Mouse (Mus musculus): ENCODE measurements at regions not wholly inside any gene's neighbourhood (a gene's known extent, or its start where the extent isn't known, plus 50 kb on each side); places are given as distances from the start of the nearest gene placed in this dataset.
"Not testable (repeated sequence)": the region's sequence is repeated elsewhere in the genome, so short reads cannot be mapped to it uniquely, and the experiment has no call there.

DNA sequence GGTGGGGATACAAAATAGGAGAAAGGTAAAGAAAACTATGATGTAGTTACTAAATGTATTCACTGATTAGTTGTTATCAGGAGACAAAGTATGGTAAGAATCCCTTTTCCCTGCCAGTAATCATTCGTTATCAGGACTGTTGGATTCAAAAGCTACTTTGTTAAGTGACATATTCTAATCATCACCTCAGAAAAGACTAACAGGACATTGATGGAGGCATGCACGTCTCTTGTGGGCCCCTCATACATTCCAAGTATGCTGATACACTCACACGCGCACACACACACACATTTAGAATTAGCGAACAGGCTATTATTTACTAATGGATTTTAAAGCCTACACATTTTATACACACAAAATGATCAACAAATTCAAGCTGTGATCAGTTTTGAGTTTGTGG is 708.8 kb downstream of the Efna5 start:
- Histone ChIP-seq H3K36me3 (ENCODE audit: control insufficient read depth, insufficient read depth, low read length, poor library complexity, severe bottlenecking) (no peaks in the 10 kb centered on the region), H3K27me3 (ENCODE audit: control insufficient read depth, insufficient read depth, low read length, poor library complexity, severe bottlenecking) (no peaks in the 10 kb centered on the region)
- DNase-seq (ENCODE audit: low read depth, low spot score) = no peak

DNA sequence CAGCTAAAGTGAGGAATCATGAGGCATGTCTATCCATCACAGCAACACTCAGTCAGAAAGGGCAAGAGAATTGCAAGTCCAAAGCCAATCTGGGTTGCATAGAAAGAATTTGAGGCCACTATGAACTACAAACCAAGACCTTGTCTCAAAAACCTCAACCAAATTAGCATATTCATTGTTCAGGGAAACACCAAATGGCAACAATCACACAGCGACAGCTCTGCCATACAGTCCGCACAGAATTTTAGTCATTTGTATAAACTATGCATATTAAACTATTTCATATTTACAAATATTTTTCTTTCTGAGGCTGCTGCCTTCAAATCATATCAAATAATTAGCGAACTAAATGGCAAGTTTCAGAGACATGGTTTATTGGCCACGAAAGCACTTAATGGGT is 709.6 kb downstream of the Efna5 start:
- Histone ChIP-seq H3K36me3 (ENCODE audit: control insufficient read depth, insufficient read depth, low read length, poor library complexity, severe bottlenecking) (no peaks in the 10 kb centered on the region), H3K27me3 (ENCODE audit: control insufficient read depth, insufficient read depth, low read length, poor library complexity, severe bottlenecking) (no peaks in the 10 kb centered on the region)
- DNase-seq (ENCODE audit: low read depth, low spot score) = no peak

- Histone ChIP-seq H3K36me3 (ENCODE audit: control insufficient read depth, insufficient read depth, low read length, poor library complexity, severe bottlenecking) (no peaks in the 10 kb centered on the region), H3K27me3 (ENCODE audit: control insufficient read depth, insufficient read depth, low read length, poor library complexity, severe bottlenecking) (no peaks in the 10 kb centered on the region)
- no peak for DNase-seq (ENCODE audit: low read depth, low spot score)
Observed at GRCm38 (mm10) chr17:62161457-62161856, 719.7 kb downstream of the Efna5 start.

DNA sequence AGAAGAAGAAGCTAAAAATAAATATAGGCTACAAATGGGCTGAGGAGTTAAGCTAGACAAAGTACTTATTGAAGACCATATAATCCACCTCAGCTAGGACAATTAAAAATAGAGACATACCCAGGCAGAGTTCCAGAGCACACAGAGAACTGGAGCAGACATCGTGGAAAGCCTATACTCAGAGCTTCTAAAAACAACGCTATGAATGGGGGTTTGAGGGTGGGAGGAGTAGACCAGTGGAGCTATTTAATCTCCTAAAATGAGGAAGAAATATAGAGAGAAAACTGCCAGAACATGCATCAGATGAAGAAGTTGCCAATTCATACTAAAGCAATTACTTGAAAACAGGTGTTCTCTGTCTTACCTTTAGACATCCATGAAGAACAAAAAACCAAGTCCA is 720.8 kb downstream of the Efna5 start:
- Histone ChIP-seq H3K27me3 (ENCODE audit: control insufficient read depth, insufficient read depth, low read length, poor library complexity, severe bottlenecking) (no peaks in the 10 kb centered on the region), H3K36me3 (ENCODE audit: control insufficient read depth, insufficient read depth, low read length, poor library complexity, severe bottlenecking) (no peaks in the 10 kb centered on the region)
- DNase-seq (ENCODE audit: low read depth, low spot score) = no peak

DNA sequence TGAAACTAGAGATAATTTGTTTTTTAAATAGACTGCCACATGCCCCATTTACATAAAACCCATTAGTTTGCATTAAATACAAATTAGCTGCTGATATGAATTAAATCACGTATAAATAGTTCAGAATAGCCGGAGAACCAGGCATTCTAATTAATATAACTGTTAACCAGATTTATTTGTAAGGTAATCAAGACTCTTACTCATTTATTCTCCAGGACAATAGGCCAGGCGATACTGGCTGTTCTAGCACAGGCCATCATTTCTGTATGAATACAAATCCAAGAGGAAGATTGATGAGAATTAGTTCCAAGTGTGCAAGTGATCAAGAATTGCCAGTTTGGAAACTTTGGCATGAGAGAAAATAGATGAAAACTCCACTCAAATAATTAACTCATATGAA is 746.1 kb downstream of the Efna5 start:
- Histone ChIP-seq H3K27me3 (ENCODE audit: control insufficient read depth, insufficient read depth, low read length, poor library complexity, severe bottlenecking) (no peaks in the 10 kb centered on the region), H3K36me3 (ENCODE audit: control insufficient read depth, insufficient read depth, low read length, poor library complexity, severe bottlenecking) (no peaks in the 10 kb centered on the region)
- no peak for DNase-seq (ENCODE audit: low read depth, low spot score)

GRCm38 (mm10) chr17:62111703-62112102 is 769.4 kb downstream of the Efna5 start:
- H3K27me3 ChIP-seq (ENCODE audit: control insufficient read depth, insufficient read depth, low read length, poor library complexity, severe bottlenecking); DNase-seq (ENCODE audit: low read depth, low spot score); H3K36me3 ChIP-seq (ENCODE audit: control insufficient read depth, insufficient read depth, low read length, poor library complexity, severe bottlenecking): not testable (repeated sequence)

DNA sequence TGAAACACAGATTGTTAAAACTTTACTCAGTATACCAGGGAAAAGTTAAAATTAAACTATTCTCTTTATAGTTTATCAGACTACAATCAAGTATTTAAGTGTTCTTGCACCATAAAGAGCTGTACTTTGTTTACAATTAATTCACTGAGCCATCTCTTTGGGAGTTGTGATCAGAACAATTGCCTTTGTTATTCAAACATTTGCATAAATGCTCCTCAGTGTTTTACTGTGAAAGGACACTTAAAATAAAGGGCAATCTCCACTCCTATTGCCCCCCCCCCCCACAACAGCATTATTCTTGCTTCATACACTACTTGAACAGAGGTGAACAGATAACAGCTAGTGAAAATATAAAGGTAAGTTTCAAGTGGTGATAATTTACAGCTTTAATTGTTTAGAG is 772.1 kb downstream of the Efna5 start:
- Histone ChIP-seq H3K27me3 (ENCODE audit: control insufficient read depth, insufficient read depth, low read length, poor library complexity, severe bottlenecking) (no peaks in the 10 kb centered on the region), H3K36me3 (ENCODE audit: control insufficient read depth, insufficient read depth, low read length, poor library complexity, severe bottlenecking) (no peaks in the 10 kb centered on the region)
- DNase-seq (ENCODE audit: low read depth, low spot score) = no peak

GRCm38 (mm10) chr17:62083281-62083680 is 797.8 kb downstream of the Efna5 start:
- DNase-seq (ENCODE audit: low read depth, low spot score) = no peak
- Histone ChIP-seq H3K36me3 (ENCODE audit: control insufficient read depth, insufficient read depth, low read length, poor library complexity, severe bottlenecking) (no peaks in the 10 kb centered on the region), H3K27me3 (ENCODE audit: control insufficient read depth, insufficient read depth, low read length, poor library complexity, severe bottlenecking) (no peaks in the 10 kb centered on the region)

GRCm38 (mm10) chr17:62077604-62078003 is 803.5 kb downstream of the Efna5 start:
- no peaks in the 10 kb centered on the region for H3K36me3 ChIP-seq (ENCODE audit: control insufficient read depth, insufficient read depth, low read length, poor library complexity, severe bottlenecking)
- DNase-seq (ENCODE audit: low read depth, low spot score) = no peak
- H3K27me3 ChIP-seq (ENCODE audit: control insufficient read depth, insufficient read depth, low read length, poor library complexity, severe bottlenecking) = no peaks in the 10 kb centered on the region

- no peaks in the 10 kb centered on the region for H3K27me3 ChIP-seq (ENCODE audit: control insufficient read depth, insufficient read depth, low read length, poor library complexity, severe bottlenecking)
- no peaks in the 10 kb centered on the region for H3K36me3 ChIP-seq (ENCODE audit: control insufficient read depth, insufficient read depth, low read length, poor library complexity, severe bottlenecking)
- DNase-seq (ENCODE audit: low read depth, low spot score) = no peak
Observed at GRCm38 (mm10) chr17:62064939-62065338, 816.2 kb downstream of the Efna5 start.

DNA sequence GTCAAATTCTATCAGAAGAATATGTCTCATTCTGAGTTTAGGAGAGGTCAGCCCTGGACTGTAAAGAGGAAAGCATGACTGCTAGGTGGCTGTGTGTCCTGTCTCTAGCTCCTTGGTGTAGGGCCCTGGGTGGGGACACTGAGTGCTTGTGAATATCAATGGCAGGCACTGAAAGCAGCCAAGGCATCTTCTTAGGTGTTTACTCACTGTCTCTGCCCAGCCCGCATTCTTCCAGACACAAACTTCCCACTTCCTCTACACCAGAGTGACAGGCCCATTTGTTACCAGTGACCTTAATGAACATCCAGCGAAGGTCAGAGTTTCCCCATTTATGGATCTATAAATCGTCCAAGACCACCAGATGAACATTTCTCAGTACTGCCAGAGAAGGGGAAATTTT is 823.1 kb downstream of the Efna5 start:
- DNase-seq (ENCODE audit: low read depth, low spot score) = no peak
- Histone ChIP-seq H3K27me3 (ENCODE audit: control insufficient read depth, insufficient read depth, low read length, poor library complexity, severe bottlenecking) (no peaks in the 10 kb centered on the region), H3K36me3 (ENCODE audit: control insufficient read depth, insufficient read depth, low read length, poor library complexity, severe bottlenecking) (no peaks in the 10 kb centered on the region)

GRCm38 (mm10) chr17:62054801-62055200 is 826.3 kb downstream of the Efna5 start:
- no peaks in the 10 kb centered on the region for H3K36me3 ChIP-seq (ENCODE audit: control insufficient read depth, insufficient read depth, low read length, poor library complexity, severe bottlenecking)
- no peaks in the 10 kb centered on the region for H3K27me3 ChIP-seq (ENCODE audit: control insufficient read depth, insufficient read depth, low read length, poor library complexity, severe bottlenecking)
- no peak for DNase-seq (ENCODE audit: low read depth, low spot score)

DNA sequence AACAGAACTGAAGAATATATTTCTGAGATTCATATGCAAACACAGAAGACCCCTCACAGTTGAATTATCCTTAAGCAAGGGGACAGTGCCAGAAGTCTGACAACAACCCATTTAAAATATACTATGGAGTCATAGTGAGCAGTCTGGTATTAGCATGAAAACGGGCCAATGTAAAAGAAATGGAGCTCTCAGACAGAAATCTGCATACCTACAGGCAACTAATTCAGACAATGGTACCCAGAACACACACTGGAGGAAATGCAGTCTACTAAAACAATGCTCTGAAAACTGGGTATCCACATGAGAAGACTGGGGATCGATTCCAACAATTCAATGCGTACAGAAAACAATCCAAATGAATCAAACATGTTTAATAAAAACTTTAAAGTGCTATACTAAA is 832.1 kb downstream of the Efna5 start:
- Histone ChIP-seq H3K36me3 (ENCODE audit: control insufficient read depth, insufficient read depth, low read length, poor library complexity, severe bottlenecking) (no peaks in the 10 kb centered on the region), H3K27me3 (ENCODE audit: control insufficient read depth, insufficient read depth, low read length, poor library complexity, severe bottlenecking) (no peaks in the 10 kb centered on the region)
- DNase-seq (ENCODE audit: low read depth, low spot score) = no peak

- Histone ChIP-seq H3K36me3 (ENCODE audit: control insufficient read depth, insufficient read depth, low read length, poor library complexity, severe bottlenecking) (no peaks in the 10 kb centered on the region), H3K27me3 (ENCODE audit: control insufficient read depth, insufficient read depth, low read length, poor library complexity, severe bottlenecking) (no peaks in the 10 kb centered on the region; the same call in 1 of the 2 replicates)
- no peak for DNase-seq (ENCODE audit: low read depth, low spot score)
Observed at GRCm38 (mm10) chr17:62030614-62031013, 850.5 kb downstream of the Efna5 start.

Data from splenic B cell, adult 2 months (primary cell).